Mouse (Mus musculus): ENCODE results near the gene 3830406C13Rik.

DNA sequence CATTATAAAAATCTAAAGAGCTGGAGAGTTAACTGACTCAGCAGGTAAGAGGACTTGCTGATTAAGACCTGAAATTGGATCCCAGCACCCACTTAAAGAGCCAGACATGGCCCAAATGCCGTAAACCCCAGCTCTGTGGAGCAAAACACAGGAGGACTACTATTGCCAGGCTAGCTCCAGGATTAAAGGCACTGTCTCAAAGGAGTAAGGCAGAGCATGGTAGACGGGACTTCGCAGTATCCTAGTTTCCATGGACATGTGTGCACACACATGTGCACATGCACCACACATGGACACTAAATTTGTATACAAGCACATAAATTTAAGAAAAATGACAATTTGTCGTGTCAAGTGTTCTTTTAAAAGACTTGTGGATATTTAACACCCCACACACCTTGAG lies 16.3 kb downstream of the 3830406C13Rik start:
- TF ChIP-seq CTCF (IDR thresholded peaks at IDR 0.05; ENCODE audit: low read depth) (no peak), EP300 (IDR thresholded peaks at IDR 0.05; ENCODE audit: low read depth) (no peak)
